Mouse (Mus musculus): ENCODE results near the gene Ppp1r14b. TPM values are rescaled to one million over a fixed set of nuclear protein-coding genes. Genes with fewer than 3 reads are reported as not detected.

Gene Ppp1r14b
- polyA plus RNA-seq, 1 experiment from 2014 or later = 199 TPM

DNA sequence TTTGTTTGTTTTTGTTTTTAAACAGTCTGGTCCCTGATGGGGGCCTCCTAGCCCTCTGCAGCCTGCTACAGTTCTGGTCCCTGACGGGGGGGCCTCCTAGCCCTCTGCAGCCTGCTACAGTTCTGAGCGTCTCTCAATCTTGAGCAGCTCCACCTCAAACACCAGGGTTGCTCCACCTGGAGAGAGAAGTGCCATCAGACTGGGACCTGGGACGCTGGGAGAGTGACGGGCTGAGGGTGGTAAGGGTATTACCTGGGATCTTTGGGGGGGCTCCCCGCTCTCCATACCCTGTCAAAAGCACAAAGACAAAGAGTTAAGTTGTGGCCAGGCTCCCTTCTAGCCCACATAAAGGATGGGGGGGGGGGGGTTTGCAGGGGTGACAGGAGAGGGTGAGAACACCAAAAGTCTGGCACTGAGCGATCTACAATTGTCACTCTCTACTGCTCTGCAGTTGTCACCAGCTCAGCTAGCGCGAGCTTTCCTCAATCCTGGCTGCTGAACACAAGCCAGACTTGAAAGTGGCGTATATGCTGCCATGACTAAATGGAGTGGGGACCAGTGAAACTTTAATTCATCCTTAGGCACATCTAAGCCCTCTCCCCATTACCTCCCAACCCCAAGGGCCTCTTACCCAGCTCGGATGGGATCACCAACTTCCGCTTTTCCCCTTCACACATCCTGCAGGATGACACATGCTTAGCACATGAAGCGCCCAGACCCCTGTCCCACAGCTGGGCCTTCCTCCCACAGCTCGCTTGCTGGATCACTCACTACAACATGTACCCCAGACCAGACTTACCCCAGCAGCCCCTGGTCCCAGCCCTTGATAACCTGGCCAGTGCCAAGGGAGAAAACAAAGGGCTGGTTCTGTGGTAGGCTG is 3.2 kb downstream of the Ppp1r14b start:
- ATAC-seq (replicated peaks; ENCODE audit: low FRiP score, low TSS enrichment, low read depth) (no peak), DNase-seq (ENCODE audit: low spot score) (no peak)
- Histone ChIP-seq H3K27me3 (replicated peaks; ENCODE audit: control insufficient read depth, insufficient read depth, low read length) (no peaks in the 10 kb centered on the region), H3K27ac (ENCODE audit: low read depth) (peak overlapping the region; percentile 10; the same call in 1 of the 2 replicates), H3K4me3 (ENCODE audit: low read depth, low read length) (peak overlapping the region; percentile 70; the same call in 1 of the 2 replicates), H3K36me3 (ENCODE audit: control insufficient read depth, insufficient read depth, low read length) (peaks cover 32% of the 10 kb centered on the region), H3K4me1 (replicated peaks; ENCODE audit: control insufficient read depth, insufficient read depth, low read length) (peaks cover 27% of the 10 kb centered on the region), H3K4me2 (ENCODE audit: low read length) (peak overlapping the region; percentile 82), H3K9me3 (ENCODE audit: control insufficient read depth, low read length) (no peaks in the 10 kb centered on the region), H3K9ac (ENCODE audit: low read length) (peak overlapping the region; percentile 38; the same call in 1 of the 2 replicates)
- WGBS = 76% methylated on average over 13 of the region's 13 CpGs

DNA sequence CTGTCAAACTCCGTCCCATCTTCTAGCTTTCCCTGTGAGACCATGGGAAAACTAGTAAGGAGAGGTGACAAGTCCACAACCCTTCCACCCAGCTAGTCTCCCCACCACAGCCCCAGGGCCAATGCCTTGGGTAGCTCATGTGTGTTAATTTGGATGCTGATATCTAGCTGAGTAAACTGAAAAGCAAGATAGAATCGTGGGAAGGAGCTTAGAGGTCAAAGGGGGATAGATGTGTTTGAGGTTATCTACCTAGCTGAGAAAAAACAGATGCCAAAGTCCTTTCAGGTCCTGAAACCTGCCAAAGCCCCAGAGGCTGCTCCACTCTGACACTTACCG is 3.8 kb downstream of the Ppp1r14b start:
- no peak for DNase-seq (ENCODE audit: low spot score)
- Histone ChIP-seq H3K4me3 (ENCODE audit: low read depth, low read length) (peak overlapping the region; percentile 70), H3K9me3 (ENCODE audit: control insufficient read depth, low read length) (no peaks in the 10 kb centered on the region), H3K4me1 (replicated peaks; ENCODE audit: control insufficient read depth, insufficient read depth, low read length) (peaks cover 27% of the 10 kb centered on the region), H3K27ac (ENCODE audit: low read depth) (peak overlapping the region; percentile 10), H3K36me3 (ENCODE audit: control insufficient read depth, insufficient read depth, low read length) (peaks cover 37% of the 10 kb centered on the region), H3K4me2 (ENCODE audit: low read length) (peak overlapping the region; percentile 82), H3K9ac (ENCODE audit: low read length) (peak overlapping the region; percentile 38), H3K27me3 (replicated peaks; ENCODE audit: control insufficient read depth, insufficient read depth, low read length) (no peaks in the 10 kb centered on the region)
- 35% methylated on average over 3 of the region's 3 CpGs for WGBS
- ATAC-seq (replicated peaks; ENCODE audit: low FRiP score, low TSS enrichment, low read depth) = no peak

DNA sequence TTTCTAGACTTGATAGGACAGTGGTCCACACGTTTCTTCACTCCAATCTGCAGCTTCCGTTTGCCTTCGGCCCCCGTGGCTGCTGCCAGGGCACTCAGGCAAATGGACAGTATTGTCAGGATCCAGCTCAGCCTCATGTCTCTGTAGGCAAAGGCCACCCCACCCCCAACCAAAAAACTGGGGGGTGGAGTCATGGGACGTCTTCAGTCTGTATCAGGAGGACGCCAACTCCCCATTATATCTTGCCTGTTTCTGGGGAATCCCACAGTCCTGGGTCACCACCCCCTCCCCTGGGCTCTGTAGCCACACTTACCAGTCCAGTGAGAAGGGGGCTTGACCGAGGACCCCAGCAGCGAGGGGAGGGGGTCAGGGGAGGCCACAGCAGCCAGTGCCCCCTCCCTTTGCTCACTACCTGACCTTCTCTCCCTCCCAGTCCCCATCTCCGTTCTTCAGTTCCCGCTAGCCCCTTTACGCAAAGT is 4.3 kb downstream of the Ppp1r14b start:
- WGBS = 11% methylated on average over 11 of the region's 11 CpGs

GRCm38 (mm10) chr19:6979486-6980380 is 5.0 kb downstream of the Ppp1r14b start:
- peak; percentile 86 for ATAC-seq (replicated peaks; ENCODE audit: low FRiP score, low TSS enrichment, low read depth)
- DNase-seq (ENCODE audit: low spot score) = peak; percentile 100

More for the DNA sequence above, 4.3 kb downstream of the Ppp1r14b start:
- Histone ChIP-seq H3K9ac (ENCODE audit: low read length) (peak overlapping the region; percentile 38), H3K4me2 (ENCODE audit: low read length) (peak overlapping the region; percentile 82), H3K4me1 (replicated peaks; ENCODE audit: control insufficient read depth, insufficient read depth, low read length) (peaks cover 27% of the 10 kb centered on the region), H3K27me3 (replicated peaks; ENCODE audit: control insufficient read depth, insufficient read depth, low read length) (no peaks in the 10 kb centered on the region), H3K36me3 (ENCODE audit: control insufficient read depth, insufficient read depth, low read length) (peaks cover 41% of the 10 kb centered on the region), H3K9me3 (ENCODE audit: control insufficient read depth, low read length) (no peaks in the 10 kb centered on the region), H3K4me3 (ENCODE audit: low read depth, low read length) (peak overlapping the region; percentile 70), H3K27ac (ENCODE audit: low read depth) (peak overlapping the region; percentile 10)
- ATAC-seq (replicated peaks; ENCODE audit: low FRiP score, low TSS enrichment, low read depth) = no peak
- peak; percentile 66 for DNase-seq (ENCODE audit: low spot score)

DNA sequence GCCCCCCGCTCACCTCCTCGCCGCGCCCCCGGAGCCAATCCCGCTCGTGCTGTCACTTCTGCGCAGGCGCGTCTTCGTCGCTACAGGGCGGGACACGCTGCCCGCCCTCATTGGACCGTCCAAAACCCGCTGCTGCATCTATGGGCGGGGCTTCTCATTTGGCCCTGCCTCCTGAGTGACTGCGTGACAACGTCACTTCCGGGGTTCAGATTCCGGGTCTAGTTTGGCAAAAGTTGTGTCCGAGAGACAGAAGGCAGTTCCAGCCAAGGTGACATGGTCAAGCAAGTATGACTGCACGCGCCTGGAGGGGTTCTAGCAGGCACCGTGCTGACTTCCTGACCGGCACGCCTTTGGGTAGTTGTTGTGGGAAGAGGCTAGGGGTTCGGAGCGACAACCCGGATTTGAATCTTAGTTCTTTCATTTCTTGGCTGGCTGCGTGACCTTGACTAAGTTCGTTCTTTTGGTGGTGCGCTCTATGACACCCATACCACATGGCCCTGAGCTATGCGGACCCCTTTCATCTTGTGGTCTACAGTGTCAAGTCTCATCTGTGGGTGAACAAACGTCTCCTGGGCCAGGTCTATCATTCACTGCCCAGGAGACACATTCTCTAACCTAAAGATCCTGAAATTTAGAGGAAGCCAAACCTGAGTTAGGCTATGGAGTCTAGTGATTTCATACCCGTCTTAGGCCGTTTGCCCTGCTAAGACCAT is 5.8 kb downstream of the Ppp1r14b start, which contains the start of gene Fkbp2:
Gene Fkbp2 (minus strand): TSS at position 121 of the 713 bp plus-strand sequence.
- H3K4me3 ChIP-seq (ENCODE audit: low read depth, low read length) = peak within 1 kb of the TSS; percentile 70
- no peaks in the 10 kb centered on the region for H3K27me3 ChIP-seq (replicated peaks; ENCODE audit: control insufficient read depth, insufficient read depth, low read length)
- H3K27ac ChIP-seq (ENCODE audit: low read depth) = peak within 1 kb of the TSS; percentile 85
- ATAC-seq (replicated peaks; ENCODE audit: low FRiP score, low TSS enrichment, low read depth) = peak; percentile 86
- peak; percentile 99 for DNase-seq (ENCODE audit: low spot score)
- H3K36me3 ChIP-seq (ENCODE audit: control insufficient read depth, insufficient read depth, low read length) = peaks cover 53% of the 10 kb centered on the region
- 2% methylated on average over 38 of the region's 38 CpGs for WGBS
- peaks cover 27% of the 10 kb centered on the region for H3K4me1 ChIP-seq (replicated peaks; ENCODE audit: control insufficient read depth, insufficient read depth, low read length)
- H3K9ac ChIP-seq (ENCODE audit: low read length) = peak within 1 kb of the TSS; percentile 82
- no peaks in the 10 kb centered on the region for H3K9me3 ChIP-seq (ENCODE audit: control insufficient read depth, low read length)
- H3K4me2 ChIP-seq (ENCODE audit: low read length) = peak within 1 kb of the TSS; percentile 82

More at GRCm38 (mm10) chr19:6979486-6980380, 5.0 kb downstream of the Ppp1r14b start:
- Histone ChIP-seq H3K27me3 (replicated peaks; ENCODE audit: control insufficient read depth, insufficient read depth, low read length) (no peaks in the 10 kb centered on the region), H3K4me1 (replicated peaks; ENCODE audit: control insufficient read depth, insufficient read depth, low read length) (peaks cover 27% of the 10 kb centered on the region), H3K9me3 (ENCODE audit: control insufficient read depth, low read length) (no peaks in the 10 kb centered on the region), H3K9ac (ENCODE audit: low read length) (peak overlapping the region; percentile 82), H3K27ac (ENCODE audit: low read depth) (peak overlapping the region; percentile 85), H3K36me3 (ENCODE audit: control insufficient read depth, insufficient read depth, low read length) (peaks cover 45% of the 10 kb centered on the region), H3K4me2 (ENCODE audit: low read length) (peak overlapping the region; percentile 82), H3K4me3 (ENCODE audit: low read depth, low read length) (peak overlapping the region; percentile 70)
- under 1% methylated on average over 59 of the region's 59 CpGs for WGBS

GRCm38 (mm10) chr19:6981465-6981864 is 6.7 kb downstream of the Ppp1r14b start:
- Histone ChIP-seq H3K4me3 (ENCODE audit: low read depth, low read length) (peak overlapping the region; percentile 70; the same call in 1 of the 2 replicates), H3K4me2 (ENCODE audit: low read length) (peak overlapping the region; percentile 82; the same call in 1 of the 2 replicates), H3K27me3 (replicated peaks; ENCODE audit: control insufficient read depth, insufficient read depth, low read length) (no peaks in the 10 kb centered on the region), H3K4me1 (replicated peaks; ENCODE audit: control insufficient read depth, insufficient read depth, low read length) (peaks cover 26% of the 10 kb centered on the region), H3K9ac (ENCODE audit: low read length) (no peak overlapping the region), H3K36me3 (ENCODE audit: control insufficient read depth, insufficient read depth, low read length) (peaks cover 53% of the 10 kb centered on the region), H3K27ac (ENCODE audit: low read depth) (no peak overlapping the region), H3K9me3 (ENCODE audit: control insufficient read depth, low read length) (no peaks in the 10 kb centered on the region)
- ATAC-seq (replicated peaks; ENCODE audit: low FRiP score, low TSS enrichment, low read depth) = no peak
- WGBS = 87% methylated on average over 4 of the region's 4 CpGs
- DNase-seq (ENCODE audit: low spot score) = no peak

GRCm38 (mm10) chr19:6983621-6984020 is 8.9 kb downstream of the Ppp1r14b start:
- Histone ChIP-seq H3K9me3 (ENCODE audit: control insufficient read depth, low read length) (no peaks in the 10 kb centered on the region), H3K9ac (ENCODE audit: low read length) (no peak overlapping the region), H3K27me3 (replicated peaks; ENCODE audit: control insufficient read depth, insufficient read depth, low read length) (no peaks in the 10 kb centered on the region), H3K4me1 (replicated peaks; ENCODE audit: control insufficient read depth, insufficient read depth, low read length) (peaks cover 27% of the 10 kb centered on the region), H3K36me3 (ENCODE audit: control insufficient read depth, insufficient read depth, low read length) (peaks cover 35% of the 10 kb centered on the region), H3K27ac (ENCODE audit: low read depth) (no peak overlapping the region), H3K4me2 (ENCODE audit: low read length) (no peak overlapping the region), H3K4me3 (ENCODE audit: low read depth, low read length) (no peak overlapping the region)
- WGBS = 93% methylated on average over 5 of the region's 5 CpGs
- ATAC-seq (replicated peaks; ENCODE audit: low FRiP score, low TSS enrichment, low read depth) (no peak), DNase-seq (ENCODE audit: low spot score) (no peak)

DNA sequence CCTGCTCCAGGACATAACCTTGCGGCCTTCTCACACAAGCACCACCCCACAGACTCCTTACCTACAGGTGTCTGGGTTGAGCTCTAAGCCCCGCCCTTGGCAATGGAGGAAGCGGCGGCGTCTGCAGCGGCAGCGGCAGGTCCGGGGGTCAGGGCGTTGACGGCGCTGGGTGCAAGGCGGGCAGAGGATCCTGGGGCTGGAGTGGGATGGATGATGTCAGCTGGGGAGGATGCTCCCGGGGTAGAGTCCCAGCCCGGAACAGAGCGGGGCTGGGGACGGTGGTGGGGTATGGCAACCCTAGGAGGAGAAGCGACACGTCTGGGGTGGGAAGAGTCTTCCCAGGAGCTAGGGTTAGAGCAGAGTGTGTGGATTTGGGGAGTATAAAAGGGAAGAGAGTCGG is 10.5 kb downstream of the Ppp1r14b start:
- Histone ChIP-seq H3K9me3 (ENCODE audit: control insufficient read depth, low read length) (no peaks in the 10 kb centered on the region), H3K4me1 (replicated peaks; ENCODE audit: control insufficient read depth, insufficient read depth, low read length) (peaks cover 20% of the 10 kb centered on the region), H3K4me3 (ENCODE audit: low read depth, low read length) (no peak overlapping the region), H3K4me2 (ENCODE audit: low read length) (no peak overlapping the region), H3K27ac (ENCODE audit: low read depth) (no peak overlapping the region), H3K36me3 (ENCODE audit: control insufficient read depth, insufficient read depth, low read length) (peaks cover 34% of the 10 kb centered on the region), H3K27me3 (replicated peaks; ENCODE audit: control insufficient read depth, insufficient read depth, low read length) (no peaks in the 10 kb centered on the region), H3K9ac (ENCODE audit: low read length) (no peak overlapping the region)
- DNase-seq (ENCODE audit: low spot score) (no peak), ATAC-seq (replicated peaks; ENCODE audit: low FRiP score, low TSS enrichment, low read depth) (no peak)
- whole genome bisulfite sequencing = 84% methylated on average over 19 of the region's 19 CpGs

All from intestine, embryonic 14.5 days (tissue).